Mouse (Mus musculus) urinary bladder, postnatal 0 days (tissue): ENCODE measurements around the gene Tmem174. TPM values are rescaled to one million over a fixed set of nuclear protein-coding genes. Genes with fewer than 3 reads are reported as not detected.

ENCODE experiments used
- polyA plus RNA-seq: library from polyadenylated mRNA; unstranded; fragments of >200 nt; fragmentation: Nextera tagmentation; extraction: Ambion mirVana; gene quantifications from 2 replicates; pipeline ENCODE4 v1.2.1, GENCODE M21; 2015

The Tmem174 gene
- polyA plus RNA-seq, result not detected in 2 replicates

GRCm38 (mm10) chr13:98637145-98637544 is at the start of gene Tmem174:
TSS of gene Tmem174 (minus strand) at chr13:98637410.

Other genes with a start within 250 kb of the Tmem174 start
- 0.92 and 2.0 TPM in 2 replicates for gene Gm10320, start 145.4 kb downstream of the Tmem174 start, polyA plus RNA-seq
- gene Tmem171, start 57.4 kb upstream of the Tmem174 start, polyA plus RNA-seq, result 0.18 TPM in 2 replicates
- 18.9 and 23.1 TPM in 2 replicates for gene Fcho2, start 178.0 kb upstream of the Tmem174 start, polyA plus RNA-seq